Mouse (Mus musculus) olfactory bulb, adult 2 months (tissue): ENCODE results near the gene Camsap1.

Experiments used
- CTCF ChIP-seq: fragments of 200-500 bp; IDR thresholded peaks from 2 replicates; pipeline ENCODE4 v1.5.1; 2012; ENCODE audit warnings: low read depth, mild to moderate bottlenecking, low read length, moderate library complexity; ENCODE audit not compliant: insufficient read depth
- POLR2A ChIP-seq: fragments of 200-500 bp; IDR thresholded peaks from 2 replicates; pipeline ENCODE4 v1.6.1; 2012; ENCODE audit warnings: mild to moderate bottlenecking, low read depth, low read length, moderate library complexity; ENCODE audit not compliant: insufficient read depth

DNA sequence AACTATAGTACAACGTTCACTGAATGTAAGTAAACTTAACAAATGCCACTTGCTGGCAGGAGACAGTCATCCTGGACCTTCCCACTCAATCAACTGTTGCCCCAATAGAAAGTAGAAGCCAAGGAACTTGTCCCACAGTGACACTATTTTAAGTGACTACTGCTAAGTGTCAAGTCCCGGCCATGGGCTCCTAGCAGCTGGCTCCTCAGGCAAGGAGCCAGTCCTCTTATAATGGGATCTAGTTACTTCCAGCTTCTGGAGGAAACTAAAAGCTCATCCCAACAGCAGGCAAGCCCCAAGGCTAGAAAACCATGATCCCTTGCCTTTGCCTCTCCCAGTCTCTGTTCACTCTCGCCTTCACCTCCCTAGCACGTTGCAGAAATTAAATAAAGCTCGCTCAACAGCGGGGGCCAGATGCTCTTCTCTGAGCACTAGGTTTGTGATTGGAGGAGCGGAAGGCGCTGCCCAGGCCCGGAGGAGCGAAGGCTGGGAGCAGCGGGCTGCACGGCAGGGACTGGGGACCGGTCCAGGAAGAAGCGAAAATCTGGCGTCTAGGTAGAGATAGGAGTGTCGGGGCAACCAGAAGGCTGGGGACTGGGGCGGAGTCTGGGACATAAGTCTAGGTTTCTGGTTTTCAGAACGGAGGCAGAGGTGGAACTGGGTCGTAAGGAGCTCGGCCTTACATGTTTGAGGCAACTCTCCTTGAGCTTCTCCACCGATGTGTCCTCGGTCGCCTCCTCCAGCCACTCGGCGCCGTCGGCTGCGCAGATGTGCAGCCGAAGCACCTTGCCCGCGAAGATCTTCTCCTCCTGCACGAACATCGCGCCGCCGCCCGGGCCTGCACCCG, 37.9 kb upstream of the Camsap1 start:
- TF ChIP-seq CTCF = no peak
- no peak for TF ChIP-seq POLR2A
